Mouse (Mus musculus): ENCODE measurements around the gene BC024978.

DNA sequence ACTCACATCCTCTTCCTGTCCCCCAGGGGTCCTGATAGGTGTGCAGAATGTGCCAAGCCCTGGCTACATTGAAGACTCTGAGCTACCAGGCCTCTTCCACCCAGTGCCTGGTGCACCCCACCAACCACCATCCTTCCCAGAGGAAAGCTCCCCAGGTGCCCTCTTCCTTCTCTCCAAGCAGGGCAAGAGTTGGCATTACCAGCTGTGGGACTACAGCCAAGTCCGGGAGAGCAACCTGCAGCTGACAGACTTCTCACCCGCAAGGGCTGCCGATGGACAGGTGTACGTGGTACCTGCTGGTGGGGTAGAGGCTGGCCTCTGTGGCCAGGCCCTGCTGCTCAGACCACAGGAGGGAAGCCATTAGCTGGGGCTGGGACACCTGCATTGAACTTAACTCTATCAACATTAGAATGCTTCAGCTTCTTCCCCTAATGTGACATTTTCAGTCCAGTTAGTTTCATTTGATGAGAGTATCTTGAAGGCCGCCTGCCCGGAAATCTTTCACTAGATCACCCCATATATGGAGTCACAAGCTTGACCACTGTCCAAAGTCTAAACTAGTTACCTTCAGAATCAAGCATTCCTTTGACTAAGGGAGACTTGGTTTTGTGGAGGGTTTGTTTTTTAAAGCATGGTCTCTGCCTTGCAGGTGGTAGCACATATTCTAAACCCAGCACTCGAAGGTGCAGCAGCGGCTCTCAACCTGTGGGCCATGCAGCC lies 8.3 kb downstream of the BC024978 start:
- TF ChIP-seq CTCF (IDR thresholded peaks at IDR 0.05; ENCODE audit: low read depth, low read length) = no peak
- TF ChIP-seq POLR2AphosphoS5 (IDR thresholded peaks at IDR 0.05; ENCODE audit: insufficient replicate concordance, low read depth, low read length) = no peak

All from G1E (cell line).